Mouse (Mus musculus): ENCODE measurements at regions not wholly inside any gene's neighbourhood (a gene's known extent, or its start where the extent isn't known, plus 50 kb on each side); places are given as distances from the start of the nearest gene placed in this dataset.

GRCm38 (mm10) chr17:66259697-66260096 is 136.4 kb downstream of the Ddx11 start:
- H3K36me3 ChIP-seq (ENCODE audit: control insufficient read depth, insufficient read depth, low read length): no peaks in the 10 kb centered on the region
- H3K27me3 ChIP-seq (ENCODE audit: control insufficient read depth, insufficient read depth, low read length): no peaks in the 10 kb centered on the region
- no peak overlapping the region for H3K4me3 ChIP-seq (ENCODE audit: control insufficient read depth, low read depth, low read length)
- H3K4me1 ChIP-seq (ENCODE audit: control insufficient read depth, insufficient read depth, low read length): no peaks in the 10 kb centered on the region
- TF ChIP-seq CTCF (IDR thresholded peaks at IDR 0.05; ENCODE audit: control insufficient read depth, insufficient read depth, insufficient replicate concordance, low read depth, low read length): no peak
- TF ChIP-seq POLR2A (IDR thresholded peaks at IDR 0.05; ENCODE audit: control insufficient read depth, low read depth, low read length): no peak
- H3K27ac ChIP-seq (ENCODE audit: control insufficient read depth, insufficient read depth, low read depth, low read length): no peak overlapping the region

GRCm38 (mm10) chr17:66262681-66263240 is 139.4 kb downstream of the Ddx11 start:
- Histone ChIP-seq H3K36me3 (ENCODE audit: control insufficient read depth, insufficient read depth, low read length) (no peaks in the 10 kb centered on the region), H3K4me1 (ENCODE audit: control insufficient read depth, insufficient read depth, low read length) (no peaks in the 10 kb centered on the region), H3K27ac (ENCODE audit: control insufficient read depth, insufficient read depth, low read depth, low read length) (no peak overlapping the region), H3K4me3 (ENCODE audit: control insufficient read depth, low read depth, low read length) (no peak overlapping the region), H3K27me3 (ENCODE audit: control insufficient read depth, insufficient read depth, low read length) (no peaks in the 10 kb centered on the region)
- no peak for TF ChIP-seq CTCF (IDR thresholded peaks at IDR 0.05; ENCODE audit: control insufficient read depth, insufficient read depth, insufficient replicate concordance, low read depth, low read length)
- TF ChIP-seq POLR2A (IDR thresholded peaks at IDR 0.05; ENCODE audit: control insufficient read depth, low read depth, low read length): no peak

GRCm38 (mm10) chr17:66263405-66263804 is 140.1 kb downstream of the Ddx11 start:
- Histone ChIP-seq H3K36me3 (ENCODE audit: control insufficient read depth, insufficient read depth, low read length) (no peaks in the 10 kb centered on the region), H3K4me3 (ENCODE audit: control insufficient read depth, low read depth, low read length) (no peak overlapping the region), H3K27ac (ENCODE audit: control insufficient read depth, insufficient read depth, low read depth, low read length) (no peak overlapping the region), H3K4me1 (ENCODE audit: control insufficient read depth, insufficient read depth, low read length) (no peaks in the 10 kb centered on the region), H3K27me3 (ENCODE audit: control insufficient read depth, insufficient read depth, low read length) (no peaks in the 10 kb centered on the region)
- TF ChIP-seq POLR2A (IDR thresholded peaks at IDR 0.05; ENCODE audit: control insufficient read depth, low read depth, low read length) (no peak), CTCF (IDR thresholded peaks at IDR 0.05; ENCODE audit: control insufficient read depth, insufficient read depth, insufficient replicate concordance, low read depth, low read length) (no peak)

- TF ChIP-seq POLR2A (IDR thresholded peaks at IDR 0.05; ENCODE audit: control insufficient read depth, low read depth, low read length) (no peak), CTCF (IDR thresholded peaks at IDR 0.05; ENCODE audit: control insufficient read depth, insufficient read depth, insufficient replicate concordance, low read depth, low read length) (no peak)
- H3K4me1 ChIP-seq (ENCODE audit: control insufficient read depth, insufficient read depth, low read length): no peaks in the 10 kb centered on the region
- H3K27me3 ChIP-seq (ENCODE audit: control insufficient read depth, insufficient read depth, low read length): no peaks in the 10 kb centered on the region
- H3K4me3 ChIP-seq (ENCODE audit: control insufficient read depth, low read depth, low read length): no peak overlapping the region
- H3K27ac ChIP-seq (ENCODE audit: control insufficient read depth, insufficient read depth, low read depth, low read length): no peak overlapping the region
- H3K36me3 ChIP-seq (ENCODE audit: control insufficient read depth, insufficient read depth, low read length): no peaks in the 10 kb centered on the region
These were observed 143.5 kb downstream of the Ddx11 start for GRCm38 (mm10) chr17:66266803-66267202.

GRCm38 (mm10) chr17:66267831-66268230 is 144.5 kb downstream of the Ddx11 start:
- Histone ChIP-seq H3K4me1 (ENCODE audit: control insufficient read depth, insufficient read depth, low read length) (no peaks in the 10 kb centered on the region), H3K36me3 (ENCODE audit: control insufficient read depth, insufficient read depth, low read length) (no peaks in the 10 kb centered on the region), H3K27ac (ENCODE audit: control insufficient read depth, insufficient read depth, low read depth, low read length) (no peak overlapping the region), H3K27me3 (ENCODE audit: control insufficient read depth, insufficient read depth, low read length) (no peaks in the 10 kb centered on the region), H3K4me3 (ENCODE audit: control insufficient read depth, low read depth, low read length) (no peak overlapping the region)
- no peak for TF ChIP-seq POLR2A (IDR thresholded peaks at IDR 0.05; ENCODE audit: control insufficient read depth, low read depth, low read length)
- no peak for TF ChIP-seq CTCF (IDR thresholded peaks at IDR 0.05; ENCODE audit: control insufficient read depth, insufficient read depth, insufficient replicate concordance, low read depth, low read length)

GRCm38 (mm10) chr17:66269567-66269966 is 146.2 kb downstream of the Ddx11 start:
- no peaks in the 10 kb centered on the region for H3K4me1 ChIP-seq (ENCODE audit: control insufficient read depth, insufficient read depth, low read length)
- TF ChIP-seq POLR2A (IDR thresholded peaks at IDR 0.05; ENCODE audit: control insufficient read depth, low read depth, low read length) (no peak), CTCF (IDR thresholded peaks at IDR 0.05; ENCODE audit: control insufficient read depth, insufficient read depth, insufficient replicate concordance, low read depth, low read length) (no peak)
- H3K27me3 ChIP-seq (ENCODE audit: control insufficient read depth, insufficient read depth, low read length): no peaks in the 10 kb centered on the region
- no peak overlapping the region for H3K4me3 ChIP-seq (ENCODE audit: control insufficient read depth, low read depth, low read length)
- no peaks in the 10 kb centered on the region for H3K36me3 ChIP-seq (ENCODE audit: control insufficient read depth, insufficient read depth, low read length)
- H3K27ac ChIP-seq (ENCODE audit: control insufficient read depth, insufficient read depth, low read depth, low read length): no peak overlapping the region

- H3K27me3 ChIP-seq (ENCODE audit: control insufficient read depth, insufficient read depth, low read length): no peaks in the 10 kb centered on the region
- H3K36me3 ChIP-seq (ENCODE audit: control insufficient read depth, insufficient read depth, low read length): no peaks in the 10 kb centered on the region
- H3K4me1 ChIP-seq (ENCODE audit: control insufficient read depth, insufficient read depth, low read length): no peaks in the 10 kb centered on the region
- no peak overlapping the region for H3K4me3 ChIP-seq (ENCODE audit: control insufficient read depth, low read depth, low read length)
- TF ChIP-seq POLR2A (IDR thresholded peaks at IDR 0.05; ENCODE audit: control insufficient read depth, low read depth, low read length) (no peak), CTCF (IDR thresholded peaks at IDR 0.05; ENCODE audit: control insufficient read depth, insufficient read depth, insufficient replicate concordance, low read depth, low read length) (no peak)
- no peak overlapping the region for H3K27ac ChIP-seq (ENCODE audit: control insufficient read depth, insufficient read depth, low read depth, low read length)
These were observed 148.6 kb downstream of the Ddx11 start for GRCm38 (mm10) chr17:66271906-66272305.

- TF ChIP-seq POLR2A (IDR thresholded peaks at IDR 0.05; ENCODE audit: control insufficient read depth, low read depth, low read length) (no peak), CTCF (IDR thresholded peaks at IDR 0.05; ENCODE audit: control insufficient read depth, insufficient read depth, insufficient replicate concordance, low read depth, low read length) (no peak)
- no peaks in the 10 kb centered on the region for H3K36me3 ChIP-seq (ENCODE audit: control insufficient read depth, insufficient read depth, low read length)
- no peaks in the 10 kb centered on the region for H3K27me3 ChIP-seq (ENCODE audit: control insufficient read depth, insufficient read depth, low read length)
- H3K4me1 ChIP-seq (ENCODE audit: control insufficient read depth, insufficient read depth, low read length): no peaks in the 10 kb centered on the region
- H3K27ac ChIP-seq (ENCODE audit: control insufficient read depth, insufficient read depth, low read depth, low read length): no peak overlapping the region
- no peak overlapping the region for H3K4me3 ChIP-seq (ENCODE audit: control insufficient read depth, low read depth, low read length)
These were observed 153.5 kb downstream of the Ddx11 start for GRCm38 (mm10) chr17:66276778-66277177.

Measured in testis, adult 2 months (tissue).